Mouse (Mus musculus) ovary, postnatal 36 days (tissue): ENCODE data around the gene Dusp6.

ENCODE experiments used
- DNase-seq: peaks from one replicate; pipeline ENCODE4 v3.0.0; 2022; ENCODE audit warnings: low spot score, mixed read lengths

Dusp6 gene

GRCm38 (mm10) chr10:99274640-99275039 lies 11.6 kb downstream of the Dusp6 start:
- no peak for DNase-seq

- no peak for DNase-seq
These were observed 16.2 kb downstream of the Dusp6 start for GRCm38 (mm10) chr10:99279067-99279880.

DNA sequence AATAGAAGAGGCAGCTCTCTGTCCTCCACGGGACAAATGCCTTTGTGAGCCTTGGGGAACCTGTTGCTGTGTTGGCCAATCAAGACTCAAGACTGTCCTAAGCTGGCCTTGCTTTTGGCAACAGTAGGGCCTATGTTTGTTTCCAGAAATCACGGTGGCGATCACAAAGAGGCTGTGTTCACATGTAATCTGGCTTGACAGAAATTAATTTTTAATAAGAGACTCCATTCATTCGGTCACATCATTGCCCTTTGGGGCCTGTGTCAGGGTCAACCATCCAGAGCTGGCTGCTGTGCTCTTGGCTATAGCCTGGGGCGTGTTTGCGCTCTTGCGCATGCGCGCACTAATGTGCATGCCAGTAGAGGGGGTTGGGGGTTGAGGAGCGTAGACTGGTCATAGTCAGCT lies 21.0 kb downstream of the Dusp6 start:
- DNase-seq: no peak

GRCm38 (mm10) chr10:99284918-99285317 lies 21.9 kb downstream of the Dusp6 start:
- no peak for DNase-seq

GRCm38 (mm10) chr10:99285759-99286158 lies 22.7 kb downstream of the Dusp6 start:
- DNase-seq: no peak

DNA sequence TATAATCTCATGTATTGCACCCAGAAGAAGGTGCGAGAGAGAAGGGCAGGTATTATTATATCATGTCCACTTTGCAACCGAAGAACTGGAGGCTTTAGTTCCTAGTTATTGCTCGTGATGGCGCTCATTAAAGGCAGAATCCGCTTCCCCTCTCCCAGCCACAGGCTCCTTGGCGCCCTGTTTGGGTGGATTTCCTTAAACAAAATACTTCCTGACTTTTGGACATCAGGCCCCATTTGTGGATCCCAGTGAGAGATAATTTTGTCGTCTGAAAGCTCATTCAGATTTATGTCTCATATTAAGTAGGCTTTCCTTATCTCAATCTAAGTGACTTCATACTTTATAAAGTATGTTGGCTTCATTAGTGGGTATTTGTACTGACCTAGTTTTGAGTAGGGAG lies 23.2 kb downstream of the Dusp6 start:
- no peak for DNase-seq

- DNase-seq: no peak
These were observed 23.8 kb downstream of the Dusp6 start for GRCm38 (mm10) chr10:99286787-99287186.

GRCm38 (mm10) chr10:99287206-99287605 lies 24.2 kb downstream of the Dusp6 start:
- DNase-seq: no peak

DNA sequence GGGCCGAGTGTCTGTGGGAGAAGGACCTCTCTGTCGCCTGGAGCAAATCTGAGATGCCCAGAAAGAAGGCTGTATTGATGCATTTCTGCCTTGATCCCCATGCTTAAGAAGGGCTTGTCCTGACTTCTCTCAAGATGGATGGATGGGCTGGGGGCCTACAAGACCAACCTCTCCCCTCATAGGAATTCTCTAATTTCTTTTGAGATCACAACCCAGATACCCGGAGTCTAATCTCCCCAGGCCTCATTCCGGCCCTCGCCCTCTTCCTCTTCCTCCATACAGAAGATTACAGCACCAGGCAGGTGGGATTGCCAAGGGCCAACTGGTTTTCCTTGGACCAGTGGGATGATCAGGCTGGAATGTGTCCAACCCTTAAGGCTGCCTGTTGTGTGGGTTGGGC lies 26.1 kb downstream of the Dusp6 start:
- DNase-seq: no peak

DNA sequence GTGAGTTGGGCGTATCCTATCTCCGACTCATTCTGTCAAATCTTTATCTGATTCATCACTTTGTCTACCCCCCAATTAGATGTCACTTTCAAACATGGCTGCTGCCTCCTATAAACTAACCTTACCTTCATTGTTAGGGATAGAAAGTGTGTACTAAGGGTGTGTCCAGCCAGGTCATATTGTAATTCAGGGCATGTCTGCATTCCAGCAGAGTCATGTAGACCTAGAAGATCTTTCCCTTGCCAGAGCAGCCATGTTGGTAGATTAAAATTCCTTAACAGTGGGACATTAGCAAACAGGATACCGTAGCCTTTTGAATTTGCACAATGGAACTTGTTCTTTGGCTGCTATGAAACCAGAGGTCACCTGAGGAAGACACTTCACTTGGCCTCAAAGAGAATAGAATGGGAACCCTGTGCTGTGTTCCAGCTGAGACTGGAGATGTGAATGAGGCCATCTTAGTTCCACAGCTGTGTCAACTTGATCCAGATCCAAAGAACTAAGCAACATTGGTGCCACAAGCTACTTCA lies 30.1 kb downstream of the Dusp6 start:
- no peak for DNase-seq

GRCm38 (mm10) chr10:99297721-99298120 lies 34.7 kb downstream of the Dusp6 start:
- DNase-seq: no peak

GRCm38 (mm10) chr10:99298328-99299295 lies 35.6 kb downstream of the Dusp6 start:
- no peak for DNase-seq

- no peak for DNase-seq
These were observed 36.3 kb downstream of the Dusp6 start for GRCm38 (mm10) chr10:99299303-99299702.

- no peak for DNase-seq
These were observed 39.0 kb downstream of the Dusp6 start for GRCm38 (mm10) chr10:99302051-99302450.

DNA sequence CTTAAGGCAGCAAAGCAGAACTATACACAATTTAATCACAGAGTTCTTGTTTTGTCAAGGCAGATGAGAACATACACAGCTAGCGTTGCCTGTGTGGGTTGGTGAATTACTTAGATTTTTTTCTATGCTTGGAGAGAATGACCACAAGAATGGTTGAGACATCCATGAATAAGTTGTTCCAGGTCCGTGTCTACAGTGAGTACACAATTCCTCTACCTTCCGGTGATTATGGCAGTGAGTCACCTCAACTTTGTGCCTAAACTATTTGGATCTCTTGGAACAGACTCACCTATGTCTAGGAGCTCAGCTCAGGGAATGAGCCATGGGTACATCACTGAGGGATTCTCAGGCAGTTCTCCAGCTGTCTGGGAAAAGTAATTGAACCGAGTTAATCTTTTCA lies 45.8 kb downstream of the Dusp6 start:
- no peak for DNase-seq

DNA sequence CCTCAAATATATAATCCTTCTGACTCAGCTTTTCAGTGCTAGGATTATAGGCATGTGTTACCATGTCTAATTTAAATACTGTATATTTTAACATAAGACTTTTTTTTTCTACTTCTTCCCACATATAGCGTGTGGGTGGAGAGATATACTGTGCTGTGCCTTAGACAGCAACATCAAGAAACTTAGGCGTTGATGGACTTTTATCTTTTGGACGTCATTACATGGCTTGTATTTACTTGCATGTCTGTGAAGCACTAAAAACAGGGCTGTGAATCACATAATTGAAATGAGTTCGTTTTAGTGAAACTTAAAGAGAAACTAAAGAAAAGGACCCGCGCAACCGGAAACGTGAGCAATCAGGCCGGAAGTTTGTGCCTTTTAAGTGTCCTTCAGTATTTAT lies 46.6 kb downstream of the Dusp6 start:
- no peak for DNase-seq

DNA sequence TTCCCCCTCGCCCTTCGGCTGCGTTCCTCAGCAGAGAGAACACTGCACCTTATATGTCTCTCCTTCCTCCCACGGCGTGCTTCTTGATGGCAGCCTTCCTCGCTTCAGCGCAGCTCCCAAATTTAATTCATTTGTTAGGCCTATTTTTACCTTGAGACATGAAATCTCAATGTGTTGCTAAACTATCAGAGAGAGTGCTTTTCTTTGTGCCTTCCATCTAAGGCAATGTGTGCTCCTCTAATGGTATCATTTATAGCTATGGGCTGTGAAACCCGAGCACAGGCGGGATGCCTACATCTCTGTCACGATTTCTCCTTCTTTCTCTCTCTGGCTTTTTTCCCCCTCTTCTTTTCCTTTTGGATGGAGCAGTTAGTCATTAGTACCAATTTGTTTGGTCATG lies 47.2 kb downstream of the Dusp6 start:
- no peak for DNase-seq

DNA sequence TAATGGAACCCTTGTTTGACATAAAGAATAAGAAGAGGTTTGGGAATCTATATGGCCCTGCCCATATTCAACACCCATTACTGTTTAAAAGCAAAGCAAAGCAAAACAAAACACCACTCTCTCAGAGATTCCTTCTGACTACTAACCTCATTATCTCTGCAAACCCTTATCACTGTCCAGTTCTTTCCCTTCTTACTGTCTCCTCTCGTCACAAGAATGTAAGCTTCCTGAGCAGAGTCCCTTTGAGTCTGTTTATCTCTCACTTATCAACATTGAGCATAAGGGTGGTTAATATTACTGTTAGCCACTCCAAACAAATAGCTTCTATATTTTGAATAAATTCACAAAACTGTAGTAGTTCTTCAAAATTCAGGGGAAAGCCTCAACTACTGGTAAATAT lies 48.9 kb downstream of the Dusp6 start:
- no peak for DNase-seq

- DNase-seq: no peak
These were observed 51.3 kb downstream of the Dusp6 start for GRCm38 (mm10) chr10:99314366-99314765.

DNA sequence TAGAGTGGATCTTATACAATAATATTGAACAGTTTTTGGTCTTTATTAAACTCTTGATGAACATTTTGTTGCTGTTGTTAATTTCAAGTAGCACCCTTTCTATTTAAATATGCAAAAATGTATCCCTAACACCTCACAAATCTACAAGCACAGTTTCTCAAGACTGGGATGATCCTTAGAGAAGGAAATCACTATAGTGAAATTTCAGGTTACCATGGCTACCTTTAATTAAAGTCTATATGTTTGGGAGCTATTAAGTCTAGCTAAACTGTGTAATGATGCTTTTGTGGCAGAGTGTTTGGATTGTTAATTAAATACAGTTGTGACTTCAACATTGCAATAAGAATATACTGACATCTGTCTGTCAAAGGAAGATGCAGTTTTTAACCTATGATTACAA lies 54.0 kb downstream of the Dusp6 start:
- DNase-seq: no peak
